Mouse (Mus musculus) G1E (cell line): ENCODE measurements around the gene Tex33. TPM values are rescaled to one million over a fixed set of nuclear protein-coding genes. Genes with fewer than 3 reads are reported as not detected.

ENCODE experiments used
- ATAC-seq: 2 replicates; pipeline ENCODE4 v1.8.0; 2016; ENCODE audit warnings: mild to moderate bottlenecking; ENCODE audit not compliant: insufficient number of reproducible peaks, poor library complexity, low FRiP score, severe bottlenecking; ENCODE audit errors: extremely low read depth
- DNase-seq: peaks from one replicate; pipeline ENCODE4 v3.0.0; 2012; ENCODE audit warnings: low spot score
- H3K27me3 ChIP-seq: 2 replicates; pipeline ENCODE4 v1.6.1; 2012; ENCODE audit warnings: mild to moderate bottlenecking, low read length, inconsistent platforms; ENCODE audit not compliant: insufficient read depth
- H3K36me3 ChIP-seq: replicated peaks from 2 replicates; pipeline ENCODE3; 2012; ENCODE audit warnings: mild to moderate bottlenecking, inconsistent platforms
- H3K4me1 ChIP-seq: 2 replicates; pipeline ENCODE4 v1.6.1; 2012; ENCODE audit warnings: low read depth, low read length, inconsistent platforms, mixed read lengths; ENCODE audit not compliant: insufficient read depth
- H3K4me3 ChIP-seq: 2 replicates; pipeline ENCODE4 v1.5.1; 2012; ENCODE audit warnings: low read depth, mild to moderate bottlenecking, inconsistent platforms, low read length, moderate library complexity, mixed read lengths
- H3K9me3 ChIP-seq: replicated peaks from 2 replicates; pipeline ENCODE4 v1.6.1; 2012; ENCODE audit warnings: inconsistent platforms
- CTCF ChIP-seq: IDR thresholded peaks from 2 replicates; pipeline ENCODE4 v1.5.1; 2012; ENCODE audit warnings: low read depth, low read length, inconsistent platforms, mixed read lengths
- GATA1 ChIP-seq: IDR thresholded peaks from 2 replicates; pipeline ENCODE4 v1.6.1; 2012; ENCODE audit warnings: borderline replicate concordance, low read length, inconsistent platforms, mixed read lengths
- GATA2 ChIP-seq: IDR thresholded peaks from 2 replicates; pipeline ENCODE4 v1.6.1; 2012; ENCODE audit warnings: low read depth, low read length, inconsistent platforms, borderline replicate concordance
- POLR2AphosphoS5 ChIP-seq: IDR thresholded peaks from 2 replicates; pipeline ENCODE4 v1.6.1; 2012; ENCODE audit warnings: low read depth, low read length, inconsistent platforms; ENCODE audit not compliant: insufficient replicate concordance
- TAL1 ChIP-seq: conservative IDR thresholded peaks from 2 replicates; pipeline ENCODE4 v1.6.1; 2012; ENCODE audit warnings: low read depth, low read length, inconsistent platforms, mixed read lengths
- polyA plus RNA-seq: library from polyadenylated mRNA; stranded (reverse); fragments of >175 nt; gene quantifications from 2 replicates; pipeline ENCODE4 v1.2.3, GENCODE M21; 2012
- total RNA-seq, 2 experiments: library from RNA; stranded (forward) in 1 of 2; stranded (reverse) in 1 of 2; fragments of 200-1000 nt in 1 of 2; fragments of >200 nt in 1 of 2; fragmentation: Nextera tagmentation in 1 of 2; gene quantifications; 2 replicates each; pipeline ENCODE4 v1.2.3; 2014 to 2017

Tex33 gene
- total and polyA plus RNA-seq, 3 experiments, result 0.49 TPM; not detected in 2

DNA sequence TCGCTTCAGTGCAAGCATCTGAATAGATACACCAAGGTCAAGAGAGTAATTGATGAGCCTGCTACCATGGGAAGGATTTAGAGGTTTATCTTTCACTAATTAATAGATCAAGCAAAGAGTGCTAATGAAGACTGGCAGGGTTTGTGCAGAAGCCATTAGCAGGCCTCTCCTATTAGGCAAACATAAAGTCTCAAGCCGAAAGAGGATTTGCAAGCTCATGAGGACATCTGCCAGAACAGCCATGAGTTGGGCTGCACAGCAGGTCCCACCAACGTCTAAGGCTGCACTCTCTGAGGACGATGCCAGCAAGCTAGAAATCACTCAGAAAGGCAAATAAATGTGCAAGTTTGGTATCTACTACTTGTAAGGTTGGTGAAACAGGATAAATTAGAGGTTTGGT, 15.0 kb downstream of the Tex33 start:
- Histone ChIP-seq H3K36me3 (no peaks in the 10 kb centered on the region), H3K4me3 (no peak overlapping the region), H3K27me3 (peaks cover 51% of the 10 kb centered on the region), H3K4me1 (no peaks in the 10 kb centered on the region), H3K9me3 (no peaks in the 10 kb centered on the region)
- DNase-seq (no peak), ATAC-seq (no peak)
- TF ChIP-seq GATA1 (no peak), CTCF (no peak), GATA2 (no peak), POLR2AphosphoS5 (no peak), TAL1 (no peak)

GRCm38 (mm10) chr15:78380208-78380607, 15.5 kb downstream of the Tex33 start:
- Histone ChIP-seq H3K9me3 (no peaks in the 10 kb centered on the region), H3K4me3 (no peak overlapping the region), H3K4me1 (no peaks in the 10 kb centered on the region), H3K36me3 (no peaks in the 10 kb centered on the region), H3K27me3 (peaks cover 53% of the 10 kb centered on the region)
- TF ChIP-seq GATA1, result no peak
- no peak for TF ChIP-seq POLR2AphosphoS5
- no peak for TF ChIP-seq TAL1
- TF ChIP-seq CTCF, result no peak
- TF ChIP-seq GATA2, result no peak
- DNase-seq (no peak), ATAC-seq (no peak)

DNA sequence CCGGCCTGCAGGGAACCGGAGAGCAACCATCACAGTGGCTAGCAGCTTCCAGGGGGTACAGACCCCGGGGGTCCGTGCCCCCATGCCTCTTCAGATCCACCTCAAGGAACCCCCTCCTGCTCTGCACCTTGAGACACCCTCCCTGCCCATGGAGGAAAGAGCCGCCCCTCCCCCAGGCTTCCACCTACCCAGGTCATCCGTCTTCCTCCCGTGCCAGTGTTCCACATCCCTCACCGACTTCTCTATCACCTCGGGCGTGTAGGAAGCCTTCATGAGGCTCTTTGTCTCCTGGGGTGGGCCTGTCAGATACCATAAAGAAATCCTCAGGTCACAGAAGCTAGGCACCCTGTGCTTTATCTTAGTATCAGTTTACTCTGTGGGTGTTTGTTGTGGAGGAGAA, 17.2 kb downstream of the Tex33 start:
- Histone ChIP-seq H3K4me1 (no peaks in the 10 kb centered on the region), H3K9me3 (no peaks in the 10 kb centered on the region), H3K4me3 (no peak overlapping the region), H3K36me3 (no peaks in the 10 kb centered on the region), H3K27me3 (peaks cover 48% of the 10 kb centered on the region)
- no peak for TF ChIP-seq POLR2AphosphoS5
- TF ChIP-seq GATA2, result no peak
- TF ChIP-seq GATA1, result no peak
- no peak for TF ChIP-seq TAL1
- no peak for TF ChIP-seq CTCF
- ATAC-seq, result no peak
- DNase-seq, result no peak

- Histone ChIP-seq H3K9me3 (no peaks in the 10 kb centered on the region), H3K27me3 (peaks cover 53% of the 10 kb centered on the region), H3K36me3 (no peaks in the 10 kb centered on the region), H3K4me1 (no peaks in the 10 kb centered on the region), H3K4me3 (no peak overlapping the region)
- DNase-seq (no peak), ATAC-seq (no peak)
- TF ChIP-seq TAL1, result no peak
- TF ChIP-seq GATA1, result no peak
- no peak for TF ChIP-seq CTCF
- no peak for TF ChIP-seq GATA2
- TF ChIP-seq POLR2AphosphoS5, result no peak
Measured at GRCm38 (mm10) chr15:78377859-78378258, 17.9 kb downstream of the Tex33 start.

DNA sequence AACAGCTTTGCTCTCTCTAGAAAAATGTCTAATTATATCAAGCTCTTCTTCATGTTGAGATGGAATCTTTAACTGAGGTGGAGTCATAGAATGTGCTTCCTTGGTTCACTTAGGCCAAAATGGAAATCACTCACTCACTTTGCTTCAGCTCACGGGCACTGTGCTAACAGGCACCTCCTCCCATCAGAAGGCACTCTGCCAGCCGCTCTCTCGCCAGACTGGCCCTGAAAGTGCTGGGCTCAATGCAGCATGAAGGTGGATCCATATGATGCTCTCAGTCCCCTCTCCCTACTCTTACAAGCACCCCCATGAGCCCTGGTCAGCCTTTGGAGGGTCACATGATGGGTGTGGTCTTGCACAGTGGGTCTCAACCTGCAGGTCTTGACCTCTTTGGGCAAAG, 21.5 kb downstream of the Tex33 start:
- peaks cover 68% of the 10 kb centered on the region for H3K27me3 ChIP-seq
- no peak for TF ChIP-seq POLR2AphosphoS5
- TF ChIP-seq GATA1, result no peak
- TF ChIP-seq CTCF, result no peak
- no peak for TF ChIP-seq TAL1
- no peak for TF ChIP-seq GATA2

DNA sequence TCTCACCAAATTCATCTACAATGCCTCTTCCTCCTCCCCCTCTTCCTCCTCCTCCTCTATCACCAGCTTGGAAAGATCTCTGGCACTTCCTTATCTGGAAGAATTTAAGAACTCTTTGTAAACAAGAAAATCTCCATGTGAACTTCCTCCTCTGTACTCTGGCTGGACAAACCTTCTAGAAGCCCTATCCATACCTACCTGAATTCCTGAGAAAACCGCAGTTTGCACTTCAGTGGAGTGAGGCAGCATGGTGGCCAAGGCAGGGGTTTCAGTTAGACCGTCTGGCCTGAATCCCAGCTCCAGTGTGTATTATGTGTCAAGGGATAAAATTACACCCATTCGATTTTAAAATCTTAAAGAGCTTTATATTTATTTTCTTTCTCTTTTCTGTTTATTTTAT, 22.9 kb downstream of the Tex33 start:
- H3K27me3 ChIP-seq, result peaks cover 56% of the 10 kb centered on the region

More for the DNA sequence above, 21.5 kb downstream of the Tex33 start:
- no peak for ATAC-seq
- Histone ChIP-seq H3K4me1 (no peaks in the 10 kb centered on the region), H3K9me3 (peaks cover 2% of the 10 kb centered on the region; the same call in 1 of the 2 replicates), H3K4me3 (no peak overlapping the region), H3K36me3 (no peaks in the 10 kb centered on the region)
- no peak for DNase-seq

More for the DNA sequence above, 22.9 kb downstream of the Tex33 start:
- H3K36me3 ChIP-seq, result no peaks in the 10 kb centered on the region
- ATAC-seq (no peak), DNase-seq (no peak)
- peaks cover 2% of the 10 kb centered on the region; the same call in 1 of the 2 replicates for H3K9me3 ChIP-seq
- H3K4me1 ChIP-seq, result peaks cover 3% of the 10 kb centered on the region; the same call in 1 of the 2 replicates
- H3K4me3 ChIP-seq, result no peak overlapping the region
- TF ChIP-seq GATA1 (no peak), GATA2 (no peak), POLR2AphosphoS5 (no peak), CTCF (no peak), TAL1 (no peak)
